Mouse (Mus musculus) cerebellum, postnatal 36 days (tissue): ENCODE data around the gene Ttc28.

Experiments
- DNase-seq, 2 experiments: peaks; one replicate each; pipeline ENCODE4 v3.0.0; 2021 to 2022; ENCODE audit warnings: mixed read lengths in 2 of 2

The Ttc28 gene

GRCm38 (mm10) chr5:111179651-111180050, 300.0 kb downstream of the Ttc28 start:
- no peak for DNase-seq

GRCm38 (mm10) chr5:111180091-111181053, 300.8 kb downstream of the Ttc28 start:
- no peak for DNase-seq

- DNase-seq: no peak
Measured at GRCm38 (mm10) chr5:111181204-111181912, 301.8 kb downstream of the Ttc28 start.

- no peak for DNase-seq
Measured at GRCm38 (mm10) chr5:111186600-111186999, 307.0 kb downstream of the Ttc28 start.

- no peak for DNase-seq
Measured at GRCm38 (mm10) chr5:111191972-111192371, 312.4 kb downstream of the Ttc28 start.

GRCm38 (mm10) chr5:111194829-111195228, 315.2 kb downstream of the Ttc28 start:
- DNase-seq: no peak

GRCm38 (mm10) chr5:111195488-111196485, 316.2 kb downstream of the Ttc28 start:
- DNase-seq: peak; percentile 54 to 60

- no peak for DNase-seq
Measured at GRCm38 (mm10) chr5:111197727-111198126, 318.1 kb downstream of the Ttc28 start.

- DNase-seq: peak in 1 of 2 experiments; percentile 29
Measured at GRCm38 (mm10) chr5:111200167-111200840, 320.7 kb downstream of the Ttc28 start.

- peak; percentile 86 to 90 for DNase-seq
Measured at GRCm38 (mm10) chr5:111200915-111201610, 321.5 kb downstream of the Ttc28 start.

- DNase-seq: peak in 1 of 2 experiments; percentile 30
Measured at GRCm38 (mm10) chr5:111204221-111204620, 324.6 kb downstream of the Ttc28 start.

GRCm38 (mm10) chr5:111204976-111205586, 325.5 kb downstream of the Ttc28 start:
- DNase-seq: no peak

- DNase-seq: no peak
Measured at GRCm38 (mm10) chr5:111205817-111206216, 326.2 kb downstream of the Ttc28 start.

GRCm38 (mm10) chr5:111207924-111208659, 328.5 kb downstream of the Ttc28 start:
- no peak for DNase-seq

- peak; percentile 73 to 75 for DNase-seq
Measured at GRCm38 (mm10) chr5:111208660-111208969, 329.0 kb downstream of the Ttc28 start.

- DNase-seq: no peak
Measured at GRCm38 (mm10) chr5:111213935-111214450, 334.4 kb downstream of the Ttc28 start.

- no peak for DNase-seq
Measured at GRCm38 (mm10) chr5:111214890-111215289, 335.3 kb downstream of the Ttc28 start.

GRCm38 (mm10) chr5:111215722-111216121, 336.1 kb downstream of the Ttc28 start:
- DNase-seq: no peak

GRCm38 (mm10) chr5:111216166-111216565, 336.6 kb downstream of the Ttc28 start:
- DNase-seq: no peak
